Mouse (Mus musculus): ENCODE measurements around the gene Camk1d. TPM values are rescaled to one million over a fixed set of nuclear protein-coding genes. Genes with fewer than 3 reads are reported as not detected.

Camk1d gene
- polyA plus RNA-seq, 1 experiment, result 58.0 TPM

DNA sequence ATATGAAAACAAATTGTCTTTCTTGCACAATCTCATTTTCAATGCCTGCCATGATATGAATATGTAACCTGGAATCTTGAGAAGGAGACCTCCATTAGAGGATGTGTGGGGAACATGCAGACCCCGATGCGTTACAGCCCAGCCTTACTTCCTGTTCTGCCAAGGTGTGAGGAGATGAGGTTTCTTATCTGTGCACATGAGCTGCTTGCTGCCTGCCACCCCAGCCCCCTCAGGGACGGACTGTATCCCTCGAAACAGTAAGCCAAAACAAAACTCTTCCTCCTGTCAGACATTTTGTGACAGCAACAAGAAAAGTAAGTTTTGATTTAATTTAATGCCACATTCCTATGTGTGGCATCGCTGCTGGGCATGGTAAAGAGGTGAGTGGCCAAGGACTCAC, 200.2 kb downstream of the Camk1d start:
- 97% methylated on average over 5 of the region's 5 CpGs for WGBS
- Histone ChIP-seq H3K4me1 (ENCODE audit: control insufficient read depth, insufficient read depth, low read length) (peaks cover 9% of the 10 kb centered on the region), H3K27ac (ENCODE audit: insufficient read depth, low read depth, low read length) (0 out of 2 replicates have a peak overlapping the region, but pooled peaks have one; percentile 14), H3K4me3 (ENCODE audit: insufficient read depth, low read depth, low read length) (no peak overlapping the region)
- no peak for TF ChIP-seq POLR2A (IDR thresholded peaks at IDR 0.05; ENCODE audit: insufficient read depth, low read depth, low read length)
- TF ChIP-seq CTCF (IDR thresholded peaks at IDR 0.05; ENCODE audit: insufficient read depth, low read depth, low read length), result no peak

DNA sequence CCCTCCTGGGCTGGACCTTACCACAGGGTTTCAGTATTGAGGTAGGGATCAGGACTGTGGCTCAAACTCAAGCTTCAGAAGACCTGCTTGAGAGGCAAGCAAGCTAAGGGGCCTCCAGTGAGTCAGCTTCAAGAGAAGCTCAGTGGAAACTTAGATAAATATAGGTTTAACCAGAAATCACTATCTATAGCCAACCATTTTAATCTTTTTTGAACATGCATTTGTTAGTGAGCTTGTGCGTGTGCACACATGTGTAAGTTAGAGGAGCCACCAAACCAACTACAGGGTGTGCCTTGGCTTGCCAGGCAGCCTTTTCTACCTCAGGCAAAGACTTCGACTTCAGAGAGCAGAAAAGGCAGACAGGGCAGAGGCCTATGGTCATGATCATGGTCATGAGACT, 200.7 kb downstream of the Camk1d start:
- H3K27ac ChIP-seq (ENCODE audit: insufficient read depth, low read depth, low read length), result no peak overlapping the region
- TF ChIP-seq POLR2A (IDR thresholded peaks at IDR 0.05; ENCODE audit: insufficient read depth, low read depth, low read length) (no peak), CTCF (IDR thresholded peaks at IDR 0.05; ENCODE audit: insufficient read depth, low read depth, low read length) (no peak)
- H3K4me3 ChIP-seq (ENCODE audit: insufficient read depth, low read depth, low read length), result no peak overlapping the region
- WGBS, result 49% methylated on average over 2 of the region's 2 CpGs
- peaks cover 6% of the 10 kb centered on the region for H3K4me1 ChIP-seq (ENCODE audit: control insufficient read depth, insufficient read depth, low read length)

DNA sequence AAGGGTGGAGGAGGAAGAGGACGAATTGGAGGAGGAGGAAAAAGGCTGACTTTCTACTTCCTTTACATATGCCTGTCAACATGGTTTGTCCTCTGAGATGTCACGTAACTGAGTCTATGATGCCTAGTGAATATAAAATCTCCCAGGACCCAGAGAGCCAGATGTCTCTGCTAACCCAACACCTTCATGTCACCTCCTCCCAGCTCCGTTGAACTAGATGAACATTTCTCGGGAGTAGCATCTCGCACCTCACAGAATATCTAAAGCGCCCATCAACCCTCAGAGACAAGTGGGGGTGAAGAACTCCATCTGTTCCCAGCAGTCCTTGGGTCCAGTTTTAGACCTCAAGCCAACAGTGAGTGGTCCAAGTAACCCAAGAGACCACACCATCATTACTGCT, 204.3 kb downstream of the Camk1d start:
- no peak overlapping the region for H3K27ac ChIP-seq (ENCODE audit: insufficient read depth, low read depth, low read length)
- WGBS, result 93% methylated on average over 6 of the region's 6 CpGs
- TF ChIP-seq CTCF (IDR thresholded peaks at IDR 0.05; ENCODE audit: insufficient read depth, low read depth, low read length) (no peak), POLR2A (IDR thresholded peaks at IDR 0.05; ENCODE audit: insufficient read depth, low read depth, low read length) (no peak)
- no peak overlapping the region for H3K4me3 ChIP-seq (ENCODE audit: insufficient read depth, low read depth, low read length)
- peaks cover 6% of the 10 kb centered on the region for H3K4me1 ChIP-seq (ENCODE audit: control insufficient read depth, insufficient read depth, low read length)

DNA sequence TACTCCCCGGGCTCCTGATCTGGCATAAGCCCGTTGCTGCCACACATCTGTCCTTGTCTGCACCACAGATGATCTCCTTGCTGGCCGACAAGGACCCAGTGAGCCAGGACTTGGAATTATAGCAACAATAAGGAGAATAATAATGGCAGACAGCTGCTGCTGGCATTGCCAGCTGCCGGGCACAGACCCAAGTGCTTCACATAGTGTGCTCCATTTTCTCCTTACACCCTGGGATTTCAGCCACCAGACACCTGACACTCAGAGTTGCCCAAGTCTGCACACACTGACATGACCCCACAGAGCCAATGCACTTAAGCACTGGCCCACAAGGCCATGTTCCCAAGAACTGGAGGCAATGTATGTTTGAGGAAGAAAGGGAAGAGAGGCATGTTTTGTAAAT, 214.7 kb downstream of the Camk1d start:
- Histone ChIP-seq H3K4me3 (ENCODE audit: insufficient read depth, low read depth, low read length) (no peak overlapping the region), H3K27ac (ENCODE audit: insufficient read depth, low read depth, low read length) (no peak overlapping the region), H3K4me1 (ENCODE audit: control insufficient read depth, insufficient read depth, low read length) (no peaks in the 10 kb centered on the region)
- 38% methylated on average over 4 of the region's 4 CpGs for WGBS
- TF ChIP-seq CTCF (IDR thresholded peaks at IDR 0.05; ENCODE audit: insufficient read depth, low read depth, low read length) (no peak), POLR2A (IDR thresholded peaks at IDR 0.05; ENCODE audit: insufficient read depth, low read depth, low read length) (no peak)

- TF ChIP-seq POLR2A (IDR thresholded peaks at IDR 0.05; ENCODE audit: insufficient read depth, low read depth, low read length) (no peak), CTCF (IDR thresholded peaks at IDR 0.05; ENCODE audit: insufficient read depth, low read depth, low read length) (no peak)
- no peak overlapping the region for H3K27ac ChIP-seq (ENCODE audit: insufficient read depth, low read depth, low read length)
- 38% methylated on average over 5 of the region's 5 CpGs for WGBS
Observed at GRCm38 (mm10) chr2:5489916-5490315, 224.4 kb downstream of the Camk1d start.

DNA sequence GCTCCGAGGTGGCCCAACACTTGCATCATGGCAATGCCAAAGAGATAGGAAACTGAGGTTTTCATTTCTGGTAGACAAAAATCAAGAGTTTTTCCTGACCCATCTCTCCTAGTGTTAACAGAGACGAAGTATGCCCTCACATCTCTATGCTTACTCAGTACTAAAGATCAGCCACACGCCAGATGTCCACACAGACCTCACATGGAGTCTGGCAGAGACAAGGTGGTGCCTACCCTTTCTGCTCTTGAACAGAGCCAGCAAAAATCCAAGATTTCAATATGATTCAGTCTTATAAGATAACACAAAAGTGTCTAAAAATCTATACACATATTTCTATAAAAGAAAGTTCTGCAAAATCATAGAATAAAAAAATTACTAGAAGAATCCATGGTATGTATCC, 227.0 kb downstream of the Camk1d start:
- WGBS, result 95% methylated on average over 3 of the region's 3 CpGs
- no peaks in the 10 kb centered on the region for H3K4me1 ChIP-seq (ENCODE audit: control insufficient read depth, insufficient read depth, low read length)
- no peak overlapping the region for H3K27ac ChIP-seq (ENCODE audit: insufficient read depth, low read depth, low read length)
- no peak for TF ChIP-seq CTCF (IDR thresholded peaks at IDR 0.05; ENCODE audit: insufficient read depth, low read depth, low read length)
- no peak for TF ChIP-seq POLR2A (IDR thresholded peaks at IDR 0.05; ENCODE audit: insufficient read depth, low read depth, low read length)
- no peak overlapping the region for H3K4me3 ChIP-seq (ENCODE audit: insufficient read depth, low read depth, low read length)

More at GRCm38 (mm10) chr2:5489916-5490315, 224.4 kb downstream of the Camk1d start:
- H3K4me1 ChIP-seq (ENCODE audit: control insufficient read depth, insufficient read depth, low read length), result no peaks in the 10 kb centered on the region
- no peak overlapping the region for H3K4me3 ChIP-seq (ENCODE audit: insufficient read depth, low read depth, low read length)

- no peak for TF ChIP-seq POLR2A (IDR thresholded peaks at IDR 0.05; ENCODE audit: insufficient read depth, low read depth, low read length)
- TF ChIP-seq CTCF (IDR thresholded peaks at IDR 0.05; ENCODE audit: insufficient read depth, low read depth, low read length), result no peak
- Histone ChIP-seq H3K4me1 (ENCODE audit: control insufficient read depth, insufficient read depth, low read length) (no peaks in the 10 kb centered on the region), H3K27ac (ENCODE audit: insufficient read depth, low read depth, low read length) (no peak overlapping the region), H3K4me3 (ENCODE audit: insufficient read depth, low read depth, low read length) (no peak overlapping the region)
- WGBS, result 92% methylated on average over 7 of the region's 7 CpGs
Observed at GRCm38 (mm10) chr2:5486663-5487062, 227.7 kb downstream of the Camk1d start.

GRCm38 (mm10) chr2:5485786-5486185, 228.5 kb downstream of the Camk1d start:
- Histone ChIP-seq H3K27ac (ENCODE audit: insufficient read depth, low read depth, low read length) (no peak overlapping the region), H3K4me1 (ENCODE audit: control insufficient read depth, insufficient read depth, low read length) (no peaks in the 10 kb centered on the region), H3K4me3 (ENCODE audit: insufficient read depth, low read depth, low read length) (no peak overlapping the region)
- WGBS, result 95% methylated on average over 6 of the region's 6 CpGs
- no peak for TF ChIP-seq POLR2A (IDR thresholded peaks at IDR 0.05; ENCODE audit: insufficient read depth, low read depth, low read length)
- TF ChIP-seq CTCF (IDR thresholded peaks at IDR 0.05; ENCODE audit: insufficient read depth, low read depth, low read length), result no peak

- Histone ChIP-seq H3K27ac (ENCODE audit: insufficient read depth, low read depth, low read length) (no peak overlapping the region), H3K4me1 (ENCODE audit: control insufficient read depth, insufficient read depth, low read length) (no peaks in the 10 kb centered on the region; the same call in 1 of the 2 replicates), H3K4me3 (ENCODE audit: insufficient read depth, low read depth, low read length) (no peak overlapping the region)
- TF ChIP-seq CTCF (IDR thresholded peaks at IDR 0.05; ENCODE audit: insufficient read depth, low read depth, low read length) (no peak), POLR2A (IDR thresholded peaks at IDR 0.05; ENCODE audit: insufficient read depth, low read depth, low read length) (no peak)
- WGBS, result 88% methylated on average over 3 of the region's 3 CpGs
Observed at GRCm38 (mm10) chr2:5479886-5480285, 234.4 kb downstream of the Camk1d start.

GRCm38 (mm10) chr2:5478709-5479108, 235.6 kb downstream of the Camk1d start:
- 93% methylated on average over 5 of the region's 5 CpGs for WGBS
- no peak overlapping the region for H3K27ac ChIP-seq (ENCODE audit: insufficient read depth, low read depth, low read length)
- H3K4me3 ChIP-seq (ENCODE audit: insufficient read depth, low read depth, low read length), result no peak overlapping the region
- TF ChIP-seq CTCF (IDR thresholded peaks at IDR 0.05; ENCODE audit: insufficient read depth, low read depth, low read length) (no peak), POLR2A (IDR thresholded peaks at IDR 0.05; ENCODE audit: insufficient read depth, low read depth, low read length) (no peak)
- H3K4me1 ChIP-seq (ENCODE audit: control insufficient read depth, insufficient read depth, low read length), result no peaks in the 10 kb centered on the region; the same call in 1 of the 2 replicates
